Mouse (Mus musculus) C2C12 (cell line): ENCODE results near the gene Faf1.

Experiments used
- CEBPB ChIP-seq: IDR thresholded peaks from one replicate; pipeline ENCODE4 v1.6.1; 2011; ENCODE audit warnings: low read depth, mild to moderate bottlenecking, control low read depth, moderate library complexity
- CTCF ChIP-seq: IDR thresholded peaks from one replicate; pipeline ENCODE4 v1.5.1; 2011; ENCODE audit not compliant: control insufficient read depth, insufficient read depth, insufficient read length

GRCm38 (mm10) chr4:109743984-109744383, 67.6 kb downstream of the Faf1 start:
- TF ChIP-seq CTCF, result no peak
- TF ChIP-seq CEBPB, result no peak
